Mouse (Mus musculus) CD4-positive, CD25-positive, alpha-beta regulatory T cell, adult 2 months (primary cell): ENCODE data around the gene Pilra.
"Not testable (repeated sequence)": the region's sequence is repeated elsewhere in the genome, so short reads cannot be mapped to it uniquely, and the experiment has no call there.

Source experiments
- DNase-seq: peaks from one replicate; pipeline ENCODE4 v3.0.0-alpha.2; 2012; ENCODE audit warnings: low read depth, low spot score

Pilra gene

DNA sequence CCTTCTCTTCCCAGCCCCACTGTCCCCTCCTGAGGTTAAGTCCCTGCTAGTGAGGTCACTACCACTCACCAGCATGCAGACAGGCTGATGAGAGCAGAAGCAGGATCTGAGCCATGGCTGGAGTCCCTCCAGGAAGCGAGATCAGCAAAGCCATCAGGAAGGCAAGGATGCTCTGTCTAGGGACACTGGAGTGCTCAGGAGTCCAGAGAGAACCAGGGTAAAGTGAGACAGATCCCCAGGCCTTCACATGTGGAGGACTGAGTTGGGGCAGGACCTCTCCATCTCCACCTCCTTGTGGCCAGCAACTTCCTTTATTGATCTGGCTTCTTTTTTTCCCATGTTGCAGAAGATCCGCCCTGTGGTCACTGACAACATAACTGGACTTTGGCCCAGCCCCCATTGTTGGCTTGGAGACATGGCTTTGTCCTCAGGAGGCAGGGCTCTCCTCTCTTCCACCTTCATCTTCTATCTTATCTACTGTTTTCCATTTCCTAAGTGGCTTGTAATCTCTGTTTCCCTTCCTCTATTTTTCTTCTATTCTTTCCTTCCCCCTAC, at the start of gene Pilra:
Gene Pilra (minus strand): TSS at position 316 of the 555 bp plus-strand sequence.
- not testable (repeated sequence) for DNase-seq

DNA sequence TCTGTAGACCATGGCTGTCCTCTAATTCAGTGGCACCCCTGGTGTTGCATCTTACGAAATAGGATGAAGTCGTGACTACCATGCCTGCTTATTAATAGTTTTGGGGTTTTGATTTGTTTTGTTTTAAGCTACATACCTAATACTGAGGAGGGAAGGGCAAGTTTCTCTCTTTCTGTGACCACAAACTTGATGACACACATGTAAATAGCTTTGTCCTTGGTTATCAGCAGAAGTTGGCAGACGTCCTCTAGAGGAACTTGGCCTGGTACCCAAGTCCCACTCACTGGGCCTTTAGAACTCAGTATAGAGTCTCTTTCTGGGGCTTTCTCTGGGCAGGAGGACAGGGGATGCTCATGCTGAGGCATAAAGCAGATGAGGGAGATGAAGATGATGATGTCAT, 47.3 kb upstream of the Pilra start:
- no peak for DNase-seq

DNA sequence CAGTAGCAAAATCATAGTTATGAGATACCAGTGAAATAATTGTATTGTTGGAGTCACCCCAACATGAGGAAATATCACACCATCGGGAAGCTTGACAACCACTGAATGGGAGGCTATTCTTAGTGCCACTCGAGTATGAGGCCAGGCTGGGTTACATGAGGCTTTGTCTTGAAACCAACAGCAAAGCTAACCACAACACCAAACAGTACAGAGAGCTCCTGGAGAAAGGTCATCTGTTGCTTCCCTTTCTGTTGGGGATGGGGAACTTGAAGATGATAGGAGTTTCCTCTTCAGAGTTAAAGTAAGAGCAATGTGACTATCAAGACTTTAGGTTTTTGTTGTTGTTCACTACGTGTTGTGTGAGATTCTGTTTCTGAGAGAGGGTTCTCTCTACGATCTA, 46.8 kb upstream of the Pilra start:
- no peak for DNase-seq

DNA sequence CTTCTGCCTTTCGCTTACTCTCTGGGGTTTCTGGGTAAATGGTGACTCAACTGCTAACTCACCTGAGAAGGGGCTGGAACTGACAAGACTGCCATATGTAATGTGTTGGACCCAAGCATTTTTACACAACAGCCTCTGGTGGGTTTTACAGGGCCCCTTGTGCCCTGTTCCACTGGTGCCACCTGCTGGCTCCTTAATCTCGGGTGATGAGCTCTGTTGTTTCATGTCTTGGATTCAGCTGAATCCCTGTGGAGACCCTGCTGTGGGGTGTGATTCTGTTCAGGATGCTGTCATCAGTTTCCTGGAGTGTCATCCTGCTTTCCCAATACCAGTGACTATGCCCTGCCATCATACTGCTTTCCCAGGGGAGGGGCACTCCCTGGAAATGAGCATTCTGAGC, 41.8 kb upstream of the Pilra start:
- peak; percentile 42 for DNase-seq

DNA sequence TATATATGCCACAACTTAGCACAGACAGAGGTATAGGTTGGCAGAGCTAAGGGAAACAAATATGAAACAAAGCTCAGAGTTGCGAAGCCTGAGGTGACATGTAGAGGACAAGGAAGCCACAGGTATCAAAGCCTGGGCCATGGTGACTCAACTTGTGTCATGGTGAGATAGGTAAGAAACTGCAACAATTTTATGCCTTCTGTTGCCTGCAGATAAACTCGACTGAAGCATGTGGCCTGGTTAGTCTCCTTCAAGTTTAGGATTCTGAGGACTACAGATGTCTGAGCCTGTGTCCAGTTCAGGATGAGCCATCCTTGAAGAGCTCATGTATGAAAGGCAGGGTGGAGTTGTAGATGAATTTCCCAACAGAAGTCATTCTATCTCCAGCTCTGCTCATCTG, 39.0 kb upstream of the Pilra start:
- DNase-seq: no peak

DNA sequence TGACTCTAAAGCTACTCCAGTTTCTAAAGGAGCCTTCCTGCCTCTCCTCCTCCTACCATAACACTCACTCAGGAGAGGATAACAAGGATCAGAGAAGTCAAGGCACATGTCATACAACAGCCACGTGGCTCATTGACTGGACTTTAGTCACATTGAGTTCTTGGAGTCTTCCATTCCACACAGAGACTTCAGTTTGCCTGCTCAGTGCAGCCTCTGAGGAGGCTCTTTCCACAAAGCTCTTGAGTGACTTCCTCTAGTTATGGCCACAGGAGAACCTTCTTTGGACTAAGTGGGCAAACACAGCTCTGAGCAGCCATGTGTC, 36.3 kb upstream of the Pilra start:
- DNase-seq: not testable (repeated sequence)

DNA sequence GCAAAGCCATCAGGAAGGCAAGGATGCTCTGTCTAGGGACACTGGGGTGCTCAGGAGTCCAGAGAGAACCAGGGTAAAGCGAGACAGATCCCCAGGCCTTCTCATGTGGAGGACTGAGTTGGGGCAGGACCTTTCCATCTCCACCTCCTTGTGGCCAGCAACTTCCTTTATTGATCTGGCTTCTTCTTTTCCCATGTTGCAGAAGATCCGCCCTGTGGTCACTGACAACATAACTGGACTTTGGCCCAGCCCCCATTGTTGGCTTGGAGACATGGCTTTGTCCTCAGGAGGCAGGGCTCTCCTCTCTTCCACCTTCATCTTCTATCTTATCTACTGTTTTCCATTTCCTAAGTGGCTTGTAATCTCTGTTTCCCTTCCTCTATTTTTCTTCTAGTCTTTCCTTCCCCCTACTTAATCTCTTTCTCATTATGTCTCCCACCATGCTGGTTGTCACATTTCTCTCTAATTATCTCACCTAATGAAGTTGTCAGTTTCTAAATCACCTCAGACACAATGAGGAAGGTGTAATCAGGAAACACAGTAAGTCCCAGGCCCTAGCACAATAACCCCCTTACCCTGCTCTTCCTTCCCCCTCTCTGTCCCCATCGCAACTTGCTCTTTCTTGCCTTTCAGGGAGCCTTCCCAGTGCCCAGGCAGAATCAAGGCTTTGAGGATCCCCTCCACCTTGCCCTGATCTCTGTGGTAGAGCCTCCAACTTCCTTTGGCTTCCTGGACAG, 35.7 kb upstream of the Pilra start, which contains the start of gene Pilrb2:
Gene Pilrb2 (minus strand): TSS at position 172 of the 737 bp plus-strand sequence.
- not testable (repeated sequence) for DNase-seq

DNA sequence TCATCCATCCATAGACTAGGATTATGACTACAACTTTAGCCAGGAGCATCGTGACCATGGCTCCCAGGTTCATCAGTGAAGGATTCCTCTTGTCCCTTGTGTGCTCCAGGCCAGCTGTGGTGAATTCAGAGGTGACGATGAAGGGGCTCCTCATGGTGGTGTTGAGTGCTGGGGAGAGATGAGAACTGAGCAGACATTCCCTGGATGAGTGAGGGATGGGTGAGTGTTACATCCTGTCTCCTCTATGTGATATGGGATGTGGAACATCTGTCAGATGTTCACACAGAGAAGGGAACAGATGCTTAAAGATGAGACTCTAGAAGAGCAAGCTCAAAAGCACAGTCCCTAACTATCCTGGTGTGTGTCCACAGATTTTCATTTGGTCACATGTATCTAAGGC, 32.5 kb upstream of the Pilra start:
- not testable (repeated sequence) for DNase-seq

DNA sequence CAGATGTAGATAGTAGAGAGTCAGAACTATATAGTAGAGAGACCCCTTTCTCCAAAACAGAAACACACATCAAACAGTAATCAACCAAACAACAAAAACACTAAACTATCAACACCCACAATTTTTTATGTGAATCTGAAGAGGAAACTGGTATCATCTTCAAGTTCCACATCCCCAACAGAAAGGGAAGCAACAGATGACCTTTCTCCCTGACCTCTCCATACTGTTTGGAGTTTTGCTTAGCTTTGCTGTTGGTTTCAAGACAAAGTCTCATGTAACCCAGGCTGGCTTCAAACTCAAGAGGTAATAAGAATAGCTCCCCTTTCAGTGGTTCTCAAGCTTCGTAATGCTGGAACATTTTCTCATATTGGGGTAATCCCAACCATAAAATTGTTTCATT, 27.9 kb upstream of the Pilra start:
- not testable (repeated sequence) for DNase-seq

DNA sequence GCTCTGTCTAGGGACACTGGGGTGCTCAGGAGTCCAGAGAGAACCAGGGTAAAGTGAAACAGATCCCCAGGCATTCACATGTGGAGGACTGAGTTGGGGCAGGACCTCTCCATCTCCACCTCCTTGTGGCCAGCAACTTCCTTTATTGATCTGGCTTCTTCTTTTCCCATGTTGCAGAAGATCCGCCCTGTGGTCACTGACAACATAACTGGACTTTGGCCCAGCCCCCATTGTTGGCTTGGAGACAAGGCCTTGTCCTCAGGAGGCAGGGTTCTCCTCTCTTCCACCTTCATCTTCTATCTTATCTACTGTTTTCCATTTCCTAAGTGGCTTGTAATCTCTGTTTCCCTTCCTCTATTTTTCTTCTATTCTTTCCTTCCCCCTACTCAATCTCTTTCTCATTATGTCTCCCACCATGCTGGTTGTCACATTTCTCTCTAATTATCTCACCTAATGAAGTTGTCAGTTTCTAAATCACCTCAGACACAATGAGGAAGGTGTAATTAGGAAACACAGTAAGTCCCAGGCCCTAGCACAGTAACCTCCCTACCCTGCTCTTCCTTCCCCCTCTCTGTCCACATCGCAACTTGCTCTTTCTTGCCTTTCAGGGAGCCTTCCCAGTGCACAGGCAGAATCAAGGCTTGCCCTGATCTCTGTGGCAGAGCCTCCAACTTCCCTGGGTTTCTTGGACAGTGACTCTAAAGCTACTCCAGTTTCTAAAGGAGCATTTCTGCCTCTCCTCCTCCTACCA, 22.1 kb upstream of the Pilra start, which contains the start of gene Pilrb1:
Gene Pilrb1 (minus strand): TSS at position 147 of the 751 bp plus-strand sequence.
- DNase-seq: not testable (repeated sequence)

DNA sequence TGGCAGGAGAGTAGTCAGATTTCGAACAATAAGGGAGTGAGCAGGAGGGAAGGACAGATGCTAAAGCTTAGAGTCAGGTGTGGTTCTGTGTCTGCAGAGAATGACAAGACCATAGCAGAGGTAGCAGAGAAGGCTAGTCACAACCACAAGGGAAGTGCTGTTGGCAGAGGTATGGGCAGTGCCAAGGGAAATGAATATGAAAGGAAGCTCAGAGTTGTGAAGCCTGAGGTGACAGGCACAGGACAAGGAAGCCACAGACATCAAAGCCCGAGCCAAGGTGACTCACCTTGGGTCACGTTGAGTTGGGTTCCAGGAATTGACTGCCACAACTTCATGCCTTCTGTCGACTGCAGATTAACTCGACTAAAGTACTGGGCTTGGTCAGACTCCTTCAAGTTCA, 20.8 kb upstream of the Pilra start:
- DNase-seq: peak; percentile 3

DNA sequence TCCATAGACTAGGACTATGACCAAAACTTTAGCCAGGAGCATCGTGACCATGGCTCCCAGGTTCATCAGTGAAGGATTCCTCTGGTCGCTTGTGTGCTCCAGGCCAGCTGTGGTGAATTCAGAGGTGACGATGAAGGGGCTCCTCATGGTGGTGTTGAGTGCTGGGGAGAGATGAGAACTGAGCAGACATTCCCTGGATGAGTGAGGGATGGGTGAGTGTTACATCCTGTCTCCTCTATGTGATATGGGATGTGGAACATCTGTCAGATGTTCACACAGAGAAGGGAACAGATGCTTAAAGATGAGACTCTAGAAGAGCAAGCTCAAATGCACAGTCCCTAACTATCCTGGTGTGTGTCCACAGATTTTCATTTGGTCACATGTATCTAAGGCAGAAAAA, 18.8 kb upstream of the Pilra start:
- DNase-seq: not testable (repeated sequence)

DNA sequence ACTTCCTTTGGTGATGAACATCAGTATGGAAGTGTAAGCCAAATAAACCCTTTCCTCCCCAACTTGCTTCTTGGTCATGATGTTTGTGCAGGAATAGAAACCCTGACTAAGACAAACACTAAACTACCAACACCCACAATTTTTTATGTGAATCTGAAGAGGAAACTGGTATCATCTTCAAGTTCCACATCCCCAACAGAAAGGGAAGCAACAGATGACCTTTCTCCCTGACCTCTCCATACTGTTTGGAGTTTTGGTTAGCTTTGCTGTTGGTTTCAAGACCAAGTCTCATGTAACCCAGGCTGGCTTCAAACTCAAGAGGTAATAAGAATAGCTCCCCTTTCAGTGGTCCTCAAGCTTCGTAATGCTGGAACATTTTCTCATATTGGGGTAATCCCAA, 14.2 kb upstream of the Pilra start:
- DNase-seq: not testable (repeated sequence)

DNA sequence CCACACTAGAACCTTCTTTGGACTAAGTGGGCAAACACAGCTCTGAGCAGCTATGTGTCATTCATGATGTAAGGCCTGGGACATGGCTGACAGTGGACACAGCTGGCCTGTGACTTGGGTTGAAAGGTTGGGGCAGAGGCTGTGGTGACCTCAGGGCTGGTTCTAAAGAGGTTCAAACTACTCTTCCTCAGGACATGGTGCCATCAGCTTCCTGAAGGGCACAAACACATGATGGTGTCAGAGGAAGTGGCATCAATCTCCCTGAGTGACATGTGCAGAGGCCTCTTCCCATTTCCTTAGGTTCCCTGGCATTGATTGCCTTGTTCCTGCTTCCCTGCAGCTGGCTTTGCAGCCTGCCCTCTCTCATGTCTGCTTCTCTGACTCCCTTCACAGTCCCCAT, 1.0 kb upstream of the Pilra start:
- DNase-seq: not testable (repeated sequence)

DNA sequence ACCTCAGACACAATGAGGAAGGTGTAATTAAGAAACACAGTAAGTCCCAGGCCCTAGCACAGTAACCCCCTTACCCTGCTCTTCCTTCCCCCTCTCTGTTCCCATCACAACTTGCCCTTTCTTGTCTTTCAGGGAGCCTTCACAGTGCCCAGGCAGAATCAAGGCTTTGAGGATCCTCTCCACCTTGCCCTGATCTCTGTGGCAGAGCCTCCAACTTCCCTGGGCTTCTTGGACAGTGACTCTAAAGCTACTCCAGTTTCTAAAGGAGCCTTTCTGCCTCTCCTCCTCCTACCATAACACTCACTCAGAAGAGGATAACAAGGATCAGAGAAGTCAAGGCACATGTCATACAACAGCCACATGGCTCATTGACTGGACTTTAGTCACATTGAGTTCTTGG, 530 bp upstream of the Pilra start:
- no peak for DNase-seq

DNA sequence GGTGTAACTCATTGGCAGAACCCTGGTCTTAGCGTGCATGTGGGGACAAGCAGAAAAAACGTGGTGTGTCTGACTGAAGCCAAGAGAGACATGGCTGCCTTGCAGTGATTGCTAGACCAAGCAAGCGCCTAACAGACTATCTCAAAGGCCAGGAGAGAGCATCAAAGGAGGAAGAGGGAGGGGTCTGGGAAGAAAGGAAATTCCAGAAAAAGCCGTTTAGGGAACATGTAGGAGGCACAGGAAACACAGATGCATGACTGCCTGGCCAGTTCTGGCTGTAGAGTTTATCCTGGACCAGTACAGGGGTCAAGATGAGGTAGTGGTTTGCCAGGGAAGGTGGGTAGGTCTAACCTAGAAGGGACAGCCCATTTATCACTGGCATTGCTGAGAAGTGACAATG, 2.6 kb downstream of the Pilra start:
- DNase-seq: no peak

DNA sequence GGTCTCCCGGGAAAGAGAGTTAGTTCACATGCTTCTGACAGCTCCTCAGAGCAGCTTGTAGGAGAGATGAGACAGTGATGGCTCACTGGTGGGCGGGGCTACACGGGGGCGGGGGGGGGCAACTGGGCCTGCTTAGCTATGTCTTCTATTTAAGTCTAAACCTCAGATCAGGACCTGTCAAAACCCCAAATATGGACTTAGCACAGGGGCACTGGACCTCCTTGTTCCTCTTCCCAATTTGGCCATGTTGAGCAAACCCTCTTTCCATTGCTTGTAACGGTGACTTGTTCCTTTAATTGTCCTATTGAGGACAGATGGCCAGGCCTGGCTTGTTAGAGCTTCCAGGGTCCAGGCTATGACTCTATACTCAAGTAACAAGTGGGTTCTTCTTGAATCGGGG, 4.6 kb downstream of the Pilra start:
- DNase-seq: no peak

DNA sequence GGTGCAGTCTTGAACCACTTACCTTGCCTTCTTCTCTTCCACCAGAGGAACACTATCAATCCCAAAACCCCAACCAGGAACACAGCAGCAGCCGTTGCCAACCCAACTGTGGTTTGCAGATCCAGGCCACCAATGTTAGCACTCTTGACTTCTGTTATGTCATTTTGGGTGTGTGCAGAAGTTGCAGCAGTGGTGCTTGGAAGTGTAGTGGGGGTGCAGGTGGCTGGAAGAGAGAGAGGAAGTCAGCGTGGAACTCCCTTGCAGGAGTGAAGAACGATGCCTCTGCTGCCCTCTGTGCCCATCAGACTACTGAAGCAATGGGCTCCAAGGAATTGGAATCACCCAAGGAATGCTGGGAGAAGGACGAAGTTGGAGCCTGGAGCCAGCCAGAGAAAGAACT, 5.0 kb downstream of the Pilra start:
- no peak for DNase-seq

DNA sequence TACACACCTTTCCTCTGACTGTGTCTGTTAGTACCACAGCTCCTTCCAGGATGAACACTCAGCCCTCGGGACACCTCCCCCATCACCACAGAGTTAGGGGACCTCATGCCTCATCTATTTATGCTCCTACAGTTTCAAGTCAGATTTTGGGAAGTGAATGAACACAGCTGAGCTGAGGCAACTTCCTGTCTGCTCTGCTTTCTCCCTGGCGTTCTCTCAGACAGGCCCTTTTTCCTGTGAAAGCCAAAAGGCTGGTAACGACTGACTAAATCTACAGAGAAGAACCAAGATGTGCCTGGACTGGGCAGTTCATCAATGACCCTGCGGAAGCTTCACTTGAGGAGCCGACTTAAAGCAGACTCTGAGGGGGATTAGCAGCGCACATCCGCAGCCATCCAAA, 5.8 kb downstream of the Pilra start:
- no peak for DNase-seq

DNA sequence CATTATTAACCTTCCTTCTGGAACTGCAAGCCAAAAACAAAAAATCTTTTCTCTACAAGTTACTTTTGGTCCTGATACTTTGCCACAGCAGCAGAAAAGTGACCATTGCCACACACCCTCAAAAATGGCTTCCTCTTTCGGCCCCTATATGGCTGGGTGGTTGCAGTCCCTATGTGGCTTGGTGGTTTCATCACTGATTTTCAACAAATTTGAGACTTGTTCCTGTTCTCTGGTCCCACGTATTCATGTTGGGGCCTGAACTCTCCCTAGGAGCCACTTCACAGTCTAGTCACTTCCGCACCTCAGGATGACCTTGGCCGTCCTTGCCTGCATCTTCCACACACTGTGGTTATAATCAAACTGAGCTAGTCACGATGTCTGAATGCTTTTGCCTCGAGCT, 7.4 kb downstream of the Pilra start:
- no peak for DNase-seq

DNA sequence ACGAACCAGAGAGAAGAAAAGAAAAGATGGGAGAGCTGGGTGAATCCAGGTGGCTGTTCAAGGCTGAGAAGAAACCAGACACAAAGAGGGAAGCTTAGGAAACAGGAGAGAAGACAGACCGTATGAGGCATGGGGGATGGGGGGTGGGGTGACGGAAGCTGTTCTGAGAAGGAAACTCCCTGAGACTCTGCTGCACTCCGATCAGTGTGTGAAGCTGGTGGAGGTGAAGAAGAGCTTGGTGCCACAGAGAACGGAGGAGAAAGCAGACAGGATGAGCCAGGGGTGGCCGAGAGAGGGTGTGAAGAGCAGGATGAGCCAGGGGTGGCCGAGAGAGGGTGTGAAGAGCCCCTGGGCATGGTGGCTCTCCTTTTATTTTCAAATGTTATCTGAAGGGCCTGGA, 9.7 kb downstream of the Pilra start:
- DNase-seq: peak; percentile 41

DNA sequence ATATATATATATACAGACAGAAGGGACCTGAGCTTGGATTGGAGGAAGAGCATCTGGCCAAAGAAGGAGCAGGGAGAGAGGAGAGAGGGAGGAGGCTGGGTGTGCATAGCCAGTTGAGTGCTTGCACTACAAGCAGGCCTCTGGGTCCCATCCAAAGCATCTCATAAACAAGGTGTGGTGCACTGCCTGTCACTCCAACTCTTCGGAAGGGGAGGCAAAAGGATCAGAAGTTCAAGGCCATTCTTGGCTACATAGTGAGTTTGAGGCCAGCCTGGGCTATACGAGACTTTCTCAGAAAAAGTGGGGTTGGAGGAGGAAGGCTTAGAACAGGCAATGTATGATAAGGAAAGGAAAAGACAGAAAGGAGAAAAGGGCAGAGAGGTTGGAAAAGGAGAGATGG, 10.1 kb downstream of the Pilra start:
- DNase-seq: no peak

DNA sequence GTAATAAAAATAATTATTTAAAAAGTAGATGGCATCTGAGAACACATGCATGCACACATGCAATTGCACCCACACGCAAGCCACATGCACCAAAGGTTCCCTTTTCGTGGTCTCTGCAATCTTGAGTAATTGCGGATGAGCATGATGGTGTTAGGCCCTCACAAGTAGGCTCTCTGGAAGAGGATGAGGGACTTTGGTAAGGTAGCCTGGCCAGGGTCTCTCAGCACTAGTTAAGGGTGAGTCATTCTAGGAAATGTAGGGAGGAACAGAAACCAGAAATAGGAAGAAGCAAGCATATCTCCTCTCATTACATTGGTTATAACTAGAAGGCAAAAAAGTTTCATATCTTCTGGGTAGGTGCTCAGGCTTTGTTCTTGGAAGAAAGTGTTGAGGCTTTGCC, 11.1 kb downstream of the Pilra start:
- no peak for DNase-seq
